Mouse (Mus musculus) lung, adult 2 months (tissue): Measurements from ENCODE around the gene BC025446.

Experiments
- CTCF ChIP-seq: fragments of 200-500 bp; IDR thresholded peaks from 2 replicates; pipeline ENCODE4 v1.5.1; 2011; ENCODE audit warnings: mild to moderate bottlenecking, low read length, control low read depth; ENCODE audit not compliant: insufficient read depth
- POLR2A ChIP-seq: fragments of 200-500 bp; IDR thresholded peaks from 2 replicates; pipeline ENCODE4 v1.6.1; 2011; ENCODE audit warnings: low read depth, mild to moderate bottlenecking, control low read depth, low read length, borderline replicate concordance; ENCODE audit errors: extremely low read depth

GRCm38 (mm10) chr15:75254671-75255070 is 38.5 kb downstream of the BC025446 start:
- TF ChIP-seq CTCF, result no peak
- no peak for TF ChIP-seq POLR2A
